Mouse (Mus musculus) CH12.LX (cell line): ENCODE measurements around the gene Entpd2. TPM values are rescaled to one million over a fixed set of nuclear protein-coding genes. Genes with fewer than 3 reads are reported as not detected.

Source experiments
- DNase-seq: peaks from one replicate; pipeline ENCODE4 v3.0.0-alpha.2; 2013; ENCODE audit errors: extremely low read depth
- H3K27ac ChIP-seq: 2 replicates; pipeline ENCODE4 v1.5.1; 2012; ENCODE audit warnings: low read depth, mild to moderate bottlenecking, control low read depth, moderate library complexity; ENCODE audit not compliant: insufficient read depth
- H3K27me3 ChIP-seq: replicated peaks from 2 replicates; pipeline ENCODE3; 2012; ENCODE audit warnings: inconsistent platforms
- H3K36me3 ChIP-seq, 2 experiments: replicated peaks in 1 of 2; 2 replicates each; pipeline versions ENCODE3 to v1.6.1; 2012; ENCODE audit warnings: inconsistent platforms in 1 of 2, low read length in 1 of 2, mild to moderate bottlenecking in 1 of 2, mixed read lengths in 1 of 2, moderate library complexity in 1 of 2; ENCODE audit not compliant: control insufficient read depth in 1 of 2, insufficient read depth in 1 of 2
- H3K4me1 ChIP-seq, 2 experiments: 2 replicates each; pipeline ENCODE4 v1.6.1; 2012; ENCODE audit warnings: inconsistent platforms in 1 of 2, moderate library complexity in 1 of 2; ENCODE audit not compliant: insufficient read depth in 2 of 2, control insufficient read depth in 1 of 2
- H3K4me2 ChIP-seq: 2 replicates; pipeline ENCODE4 v1.6.1; 2012; ENCODE audit warnings: low read depth, mild to moderate bottlenecking, control low read depth; ENCODE audit not compliant: poor library complexity, insufficient read depth, severe bottlenecking
- H3K4me3 ChIP-seq, 3 experiments: fragments of 150-350 bp in 1 of 3; sonication (generic) in 1 of 3; replicated peaks in 1 of 3; 2 replicates each; pipeline versions ENCODE3 to v1.5.1; 2011 to 2012; ENCODE audit warnings: low read depth in 2 of 3, low read length in 2 of 3, mild to moderate bottlenecking in 2 of 3, moderate library complexity in 2 of 3, control low read depth in 1 of 3, improper control_type of control experiment in 1 of 3, inconsistent platforms in 1 of 3, mixed read lengths in 1 of 3; ENCODE audit not compliant: poor library complexity in 1 of 3
- H3K79me2 ChIP-seq: replicated peaks from 2 replicates; pipeline ENCODE4 v1.6.1; 2012; ENCODE audit warnings: mild to moderate bottlenecking, moderate library complexity; ENCODE audit not compliant: control insufficient read depth, poor library complexity, insufficient read depth, severe bottlenecking; ENCODE audit errors: extremely low read depth
- H3K9ac ChIP-seq: 2 replicates; pipeline ENCODE4 v1.6.1; 2012; ENCODE audit warnings: low read depth, mild to moderate bottlenecking, control low read depth, moderate library complexity; ENCODE audit not compliant: insufficient read depth
- H3K9me3 ChIP-seq: replicated peaks from 2 replicates; pipeline ENCODE3; 2012; ENCODE audit warnings: low read length, inconsistent platforms, mixed read lengths
- CHD2 ChIP-seq: IDR thresholded peaks from 2 replicates; pipeline ENCODE4 v1.6.1; 2011; ENCODE audit warnings: low read length, improper control_type of control experiment
- GABPA ChIP-seq: IDR thresholded peaks from 2 replicates; pipeline ENCODE4 v1.6.1; 2012; ENCODE audit warnings: low read depth, low read length, improper control_type of control experiment, inconsistent platforms; ENCODE audit not compliant: insufficient replicate concordance
- HCFC1 ChIP-seq: IDR thresholded peaks from 2 replicates; pipeline ENCODE4 v1.6.1; 2012; ENCODE audit warnings: low read depth, mild to moderate bottlenecking, inconsistent platforms, low read length, improper control_type of control experiment
- IRF4 ChIP-seq: IDR thresholded peaks from 2 replicates; pipeline ENCODE4 v1.6.1; 2014; ENCODE audit warnings: low read depth, mild to moderate bottlenecking, inconsistent platforms, low read length, improper control_type of control experiment
- KAT2A ChIP-seq: IDR thresholded peaks from 2 replicates; pipeline ENCODE4 v1.6.1; 2012; ENCODE audit warnings: low read length, improper control_type of control experiment, inconsistent platforms; ENCODE audit not compliant: insufficient replicate concordance
- MAX ChIP-seq: IDR thresholded peaks from 2 replicates; pipeline ENCODE4 v1.6.1; 2011; ENCODE audit warnings: low read length, improper control_type of control experiment
- MEF2A ChIP-seq: IDR thresholded peaks from 2 replicates; pipeline ENCODE4 v1.6.1; 2014; ENCODE audit warnings: low read depth, mild to moderate bottlenecking, inconsistent platforms, low read length, improper control_type of control experiment, borderline replicate concordance
- MYC ChIP-seq: IDR thresholded peaks from 2 replicates; pipeline ENCODE4 v1.6.1; 2011; ENCODE audit warnings: low read depth, mild to moderate bottlenecking, improper control_type of control experiment, low read length
- NELFE ChIP-seq: IDR thresholded peaks from 2 replicates; pipeline ENCODE4 v1.6.1; 2011; ENCODE audit warnings: low read depth, low read length, improper control_type of control experiment
- POLR2AphosphoS2 ChIP-seq: IDR thresholded peaks from 2 replicates; pipeline ENCODE4 v1.6.1; 2011; ENCODE audit warnings: low read depth, low read length, improper control_type of control experiment
- RAD21 ChIP-seq: IDR thresholded peaks from 2 replicates; pipeline ENCODE4 v1.6.1; 2011; ENCODE audit warnings: low read depth, mild to moderate bottlenecking, low read length, improper control_type of control experiment, moderate library complexity
- SIN3A ChIP-seq: IDR thresholded peaks from 2 replicates; pipeline ENCODE4 v1.6.1; 2012; ENCODE audit warnings: low read length, improper control_type of control experiment, inconsistent platforms
- SMC3 ChIP-seq: IDR thresholded peaks from 2 replicates; pipeline ENCODE4 v1.6.1; 2011; ENCODE audit warnings: low read depth, low read length, improper control_type of control experiment
- TBP ChIP-seq: conservative IDR thresholded peaks from 2 replicates; pipeline ENCODE4 v1.6.1; 2011; ENCODE audit warnings: low read depth, low read length, improper control_type of control experiment
- UBTF ChIP-seq: IDR thresholded peaks from 2 replicates; pipeline ENCODE4 v1.6.1; 2012; ENCODE audit warnings: low read depth, mild to moderate bottlenecking, inconsistent platforms, low read length, improper control_type of control experiment, moderate library complexity
- USF1 ChIP-seq: IDR thresholded peaks from 2 replicates; pipeline ENCODE4 v1.6.1; 2014; ENCODE audit warnings: low read depth, mild to moderate bottlenecking, inconsistent platforms, low read length, improper control_type of control experiment
- ZKSCAN1 ChIP-seq: IDR thresholded peaks from 2 replicates; pipeline ENCODE4 v1.6.1; 2012; ENCODE audit warnings: low read depth, inconsistent platforms, low read length, improper control_type of control experiment, borderline replicate concordance
- dilution Hi-C: fragments of 300-500 bp; cut with MboI; formaldehyde crosslinking; loops from 2 replicates; pipeline ENCODE4 v1.14.3; 2020; ENCODE audit warnings: low sequenced_read_pairs; ENCODE audit not compliant: extremely low pct_unique_long_range_greater_than_20kb, extremely low pct_ligation_motif_present
- in situ Hi-C: fragments of 300-500 bp; cut with MboI; formaldehyde crosslinking; loops from 3 replicates; pipeline ENCODE4 v1.14.3; 2019; ENCODE audit warnings: low sequenced_read_pairs, low pct_ligation_motif_present, low pct_unique_long_range_greater_than_20kb, mixed read lengths
- polyA plus RNA-seq: library from polyadenylated mRNA; unstranded; fragments of >175 nt; gene quantifications from 2 replicates; pipeline ENCODE4 v1.2.1, GENCODE M21; 2012; ENCODE audit warnings: low read depth; ENCODE audit not compliant: insufficient read length
- total RNA-seq, 2 experiments: library from RNA; depleted of rRNA; stranded (reverse); fragments of 300-350 nt in 1 of 2; fragments of >200 nt in 1 of 2; gene quantifications; 2 replicates each; pipeline ENCODE4 v1.2.3; 2012 to 2014

The Entpd2 gene
- total and polyA plus RNA-seq, 3 experiments, result not detected

GRCm38 (mm10) chr2:25433101-25433500 lies 37.4 kb downstream of the Entpd2 start:
- H3K9ac ChIP-seq, result no peak overlapping the region
- H3K27me3 ChIP-seq, result no peaks in the 10 kb centered on the region
- H3K79me2 ChIP-seq, result no peaks in the 10 kb centered on the region
- TF ChIP-seq MAX, result no peak
- no peak for TF ChIP-seq CHD2
- no peak for TF ChIP-seq SIN3A
- no peak for TF ChIP-seq USF1
- no peak for TF ChIP-seq GABPA
- no peak for TF ChIP-seq MEF2A
- TF ChIP-seq TBP, result no peak
- TF ChIP-seq ZKSCAN1, result no peak
- no peak for TF ChIP-seq HCFC1
- no peak for TF ChIP-seq KAT2A
- no peak overlapping the region for H3K4me3 ChIP-seq
- DNase-seq, result no peak
- in situ Hi-C loops (loop anchor here (5.0 kb wide), 1 partner anchor 44 kb away; no protein-coding TSS in a partner anchor), dilution Hi-C loops (no loop called here)
- H3K27ac ChIP-seq, result no peak overlapping the region
- H3K36me3 ChIP-seq, result peaks cover 32 to 78% of the 10 kb centered on the region in 2 experiments
- peaks cover 13 to 20% of the 10 kb centered on the region in 2 experiments for H3K4me1 ChIP-seq
- H3K9me3 ChIP-seq, result no peaks in the 10 kb centered on the region
- no peak overlapping the region for H3K4me2 ChIP-seq

GRCm38 (mm10) chr2:25434292-25434691 lies 38.6 kb downstream of the Entpd2 start:
- H3K36me3 ChIP-seq, result peaks cover 44 to 90% of the 10 kb centered on the region in 2 experiments
- TF ChIP-seq RAD21 (no peak), NELFE (no peak), IRF4 (no peak)
- in situ Hi-C loops (loop anchor here (5.0 kb wide), 1 partner anchor 43 kb away; no protein-coding TSS in a partner anchor), dilution Hi-C loops (no loop called here)
- no peak for DNase-seq
- no peak overlapping the region for H3K9ac ChIP-seq
- H3K4me1 ChIP-seq, result peaks cover 9 to 16% of the 10 kb centered on the region in 2 experiments
- no peaks in the 10 kb centered on the region for H3K27me3 ChIP-seq
- no peaks in the 10 kb centered on the region for H3K79me2 ChIP-seq
- no peak overlapping the region for H3K4me2 ChIP-seq
- H3K4me3 ChIP-seq, result no peak overlapping the region
- no peaks in the 10 kb centered on the region for H3K9me3 ChIP-seq
- no peak overlapping the region for H3K27ac ChIP-seq

GRCm38 (mm10) chr2:25436286-25436820 lies 40.7 kb downstream of the Entpd2 start:
- Histone ChIP-seq H3K4me1 (no peaks in the 10 kb centered on the region), H3K4me3 (no peak overlapping the region), H3K9me3 (no peaks in the 10 kb centered on the region), H3K9ac (no peak overlapping the region), H3K27me3 (no peaks in the 10 kb centered on the region), H3K4me2 (no peak overlapping the region), H3K27ac (no peak overlapping the region), H3K36me3 (peaks cover 55 to 98% of the 10 kb centered on the region in 2 experiments), H3K79me2 (no peaks in the 10 kb centered on the region)
- in situ Hi-C loops, result no loop called here
- DNase-seq, result no peak
- TF ChIP-seq CHD2, result no peak
- no peak for TF ChIP-seq SIN3A
- TF ChIP-seq POLR2AphosphoS2, result no peak
- no peak for TF ChIP-seq ZKSCAN1
- no peak for TF ChIP-seq TBP
- TF ChIP-seq SMC3, result no peak
- TF ChIP-seq MYC, result no peak
- TF ChIP-seq UBTF, result no peak
- no peak for TF ChIP-seq MEF2A
- dilution Hi-C loops, result no loop called here
